Mouse (Mus musculus): Measurements from ENCODE around the gene Sumf1. TPM values are rescaled to one million over a fixed set of nuclear protein-coding genes. Genes with fewer than 3 reads are reported as not detected.
A peak's percentile ranks its signal among the peaks of the same experiment; 100 is the strongest.

The Sumf1 gene
- total RNA-seq, 4 experiments from 2014 or later: 11.5 to 13.4 (median 12.8) TPM

DNA sequence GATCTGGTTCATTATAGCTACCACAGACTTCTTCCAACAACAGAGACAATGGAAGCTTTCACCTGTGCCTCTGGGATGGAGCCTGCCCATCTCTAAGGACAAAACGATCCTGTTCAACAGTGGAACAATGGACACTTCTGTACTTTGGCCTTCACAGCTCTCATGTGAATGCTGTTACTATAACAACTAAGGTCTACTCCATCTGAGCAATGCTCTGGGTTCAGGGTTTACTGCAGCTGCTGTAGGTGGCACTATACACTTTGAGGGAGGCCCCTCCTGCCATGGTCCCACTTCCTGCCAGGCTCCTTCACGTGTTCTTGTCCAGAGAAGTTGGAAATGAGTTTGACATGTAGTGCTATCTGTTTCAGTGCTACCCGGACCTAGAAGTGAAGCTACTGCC is 36.9 kb downstream of the Sumf1 start:
- DNase-seq (ENCODE audit: low spot score): no peak

DNA sequence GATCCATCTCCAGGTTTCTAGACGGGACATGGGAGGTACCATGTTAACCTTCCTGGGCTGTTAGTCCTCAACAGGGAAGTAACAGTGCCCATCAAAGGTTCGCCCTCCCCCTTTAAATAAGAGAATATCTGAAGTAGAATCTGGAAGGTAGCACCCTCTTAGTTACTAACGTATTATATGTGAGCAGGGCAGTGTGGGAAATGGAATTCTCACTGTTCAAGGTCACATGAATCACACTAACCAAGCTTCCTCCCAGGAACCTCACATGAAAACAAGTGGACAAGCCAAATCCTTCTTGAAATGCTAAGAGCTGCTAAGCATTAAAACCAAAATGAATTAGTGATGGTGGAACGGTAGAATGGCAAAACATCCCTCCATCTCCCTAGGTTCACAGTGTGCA is 38.7 kb downstream of the Sumf1 start:
- no peak for DNase-seq (ENCODE audit: low spot score)

GRCm38 (mm10) chr6:108145941-108146588 is 39.3 kb downstream of the Sumf1 start:
- DNase-seq (ENCODE audit: low spot score): no peak

GRCm38 (mm10) chr6:108145241-108145640 is 40.1 kb downstream of the Sumf1 start:
- DNase-seq (ENCODE audit: low spot score): no peak

DNA sequence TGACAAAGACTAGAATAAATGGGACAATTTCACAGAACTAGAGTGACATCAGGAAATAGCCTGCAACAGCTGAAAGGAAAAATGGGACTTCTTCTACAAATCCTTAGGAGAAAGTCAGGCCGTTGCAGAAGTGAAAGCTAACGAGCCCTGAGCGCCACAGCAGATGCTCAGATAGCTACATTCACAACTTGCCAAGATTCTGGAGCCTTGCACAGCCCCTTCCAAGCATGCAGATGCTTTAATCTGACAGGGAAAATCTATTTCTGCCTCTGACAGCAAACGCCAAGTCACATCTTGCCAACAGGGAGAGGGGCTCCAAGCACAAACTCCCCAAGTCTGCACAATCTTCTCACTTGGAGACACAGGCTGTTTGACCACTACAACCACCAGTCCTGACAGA is 42.6 kb downstream of the Sumf1 start:
- DNase-seq (ENCODE audit: low spot score): no peak

- DNase-seq (ENCODE audit: low spot score): no peak
These were observed 44.5 kb downstream of the Sumf1 start for GRCm38 (mm10) chr6:108140722-108141490.

DNA sequence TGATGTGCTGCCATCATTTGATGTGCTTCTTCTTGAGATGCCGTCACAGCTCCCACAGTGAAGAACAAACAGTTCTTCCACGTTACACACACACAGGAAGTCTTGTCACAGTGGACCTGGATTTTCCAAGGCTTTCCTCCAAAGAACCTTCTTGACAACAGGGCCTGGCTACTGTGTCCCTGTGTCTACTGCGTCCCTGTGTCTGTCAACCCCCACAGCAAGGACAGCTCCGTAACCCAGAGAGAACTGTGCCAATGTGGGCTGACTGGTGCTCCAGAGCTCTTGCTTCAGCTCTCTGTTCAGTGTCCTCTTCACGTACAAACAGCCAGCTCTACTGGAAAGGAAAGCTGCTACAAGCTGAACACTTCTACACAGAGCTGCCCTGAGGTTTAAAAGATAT is 48.4 kb downstream of the Sumf1 start:
- no peak for DNase-seq (ENCODE audit: low spot score)

DNA sequence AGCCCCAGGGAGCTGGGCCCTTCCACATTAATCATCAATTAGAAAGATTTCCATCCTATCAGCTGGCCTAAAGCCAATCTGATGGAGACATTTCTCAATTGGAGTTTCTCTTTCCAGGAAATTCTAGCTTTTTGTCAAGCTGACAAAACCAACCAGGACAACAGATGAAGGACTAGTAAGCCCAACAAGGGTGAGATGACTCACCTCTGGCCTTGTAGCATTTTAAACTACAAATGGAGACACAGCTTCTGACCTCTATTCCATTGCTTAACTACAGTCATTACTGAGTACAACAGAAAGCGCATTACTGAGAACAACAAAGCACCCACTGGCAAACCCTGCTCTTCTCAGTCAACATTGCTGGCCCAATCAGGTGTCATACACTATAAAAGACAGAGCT is 49.1 kb downstream of the Sumf1 start:
- DNase-seq (ENCODE audit: low spot score): no peak

GRCm38 (mm10) chr6:108132268-108132935 is 53.0 kb downstream of the Sumf1 start:
- DNase-seq (ENCODE audit: low spot score): no peak

DNA sequence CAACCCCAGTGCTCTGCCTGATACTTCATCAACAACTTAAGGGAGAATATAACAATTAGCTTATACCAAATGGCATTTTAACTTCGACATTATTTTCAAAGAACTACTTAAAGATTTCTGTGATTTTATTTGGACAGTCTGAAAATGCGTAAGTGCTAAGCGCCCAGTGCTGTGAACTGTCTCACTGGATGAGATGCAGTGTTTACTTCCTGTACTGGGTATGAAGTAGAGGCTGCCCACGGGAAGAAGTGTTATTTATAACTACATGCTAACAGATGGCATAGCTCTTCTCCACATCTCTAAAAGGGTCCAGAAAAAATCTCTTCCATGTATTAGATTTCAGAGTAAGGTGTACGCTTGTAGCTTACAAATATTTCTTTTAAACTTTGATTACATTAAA is 54.7 kb downstream of the Sumf1 start:
- DNase-seq (ENCODE audit: low spot score): no peak

- DNase-seq (ENCODE audit: low spot score): peak; percentile 40
These were observed 58.8 kb downstream of the Sumf1 start for GRCm38 (mm10) chr6:108126631-108127030.

DNA sequence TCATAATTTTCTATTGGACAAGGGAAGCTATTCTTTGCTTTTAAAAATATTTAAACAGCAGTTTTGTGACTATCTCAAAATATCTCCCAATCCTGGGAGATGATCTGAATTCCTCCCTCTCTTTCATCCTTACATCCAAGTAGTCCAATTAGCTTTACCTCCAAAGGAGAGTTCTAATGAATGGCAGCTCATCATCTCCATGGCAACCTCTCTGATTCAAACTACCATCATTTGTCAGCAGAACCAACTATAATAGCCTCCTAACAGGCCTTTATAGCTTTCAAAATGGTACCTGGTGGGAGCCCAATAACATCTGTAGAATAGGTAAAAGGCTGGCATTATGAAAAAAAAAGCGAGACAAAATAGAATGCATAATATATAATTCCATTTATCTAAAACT is 59.9 kb downstream of the Sumf1 start:
- DNase-seq (ENCODE audit: low spot score): no peak

DNA sequence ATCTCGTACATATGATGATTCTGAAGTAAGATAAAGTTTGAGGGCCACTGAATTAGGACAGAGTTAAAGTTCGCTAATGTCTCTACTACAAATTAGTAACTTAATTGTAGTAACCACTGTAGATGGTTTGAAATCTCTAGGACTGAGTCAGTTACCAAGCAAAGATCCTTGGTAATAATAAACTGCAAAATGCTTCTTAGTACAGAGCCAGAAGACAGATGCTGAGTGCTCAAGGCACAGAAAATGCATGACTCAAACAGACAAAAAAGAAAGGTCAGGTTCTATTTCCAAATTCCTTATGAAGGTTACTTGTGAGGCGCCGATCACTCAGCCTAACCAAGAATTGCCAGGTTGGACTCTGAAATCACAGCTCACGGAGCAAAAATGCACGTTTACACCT is 67.5 kb downstream of the Sumf1 start:
- no peak for DNase-seq (ENCODE audit: low spot score)

- DNase-seq (ENCODE audit: low spot score): no peak
These were observed 70.4 kb downstream of the Sumf1 start for GRCm38 (mm10) chr6:108114971-108115370.

- DNase-seq (ENCODE audit: low spot score): no peak
These were observed 73.7 kb downstream of the Sumf1 start for GRCm38 (mm10) chr6:108111693-108112092.

GRCm38 (mm10) chr6:108110336-108110735 is 75.0 kb downstream of the Sumf1 start:
- no peak for DNase-seq (ENCODE audit: low spot score)

DNA sequence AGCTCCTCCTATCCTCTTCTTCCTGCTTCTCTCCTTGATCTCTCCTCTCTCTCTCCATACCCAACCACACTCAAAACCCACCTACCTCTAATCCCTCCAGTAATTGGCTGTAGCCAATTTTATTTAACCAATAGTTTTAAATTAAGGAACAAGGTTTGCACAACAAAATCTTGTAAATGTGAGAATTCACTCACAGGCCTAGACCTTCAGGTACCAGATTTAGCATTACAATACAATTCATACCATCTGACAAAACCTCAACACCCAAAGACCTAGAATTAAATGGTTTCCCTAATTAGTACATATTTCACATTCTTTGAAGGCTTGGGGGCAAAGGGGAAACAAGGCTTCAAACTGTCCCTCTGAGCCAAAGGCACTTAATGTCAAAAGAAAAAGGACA is 78.0 kb downstream of the Sumf1 start:
- DNase-seq (ENCODE audit: low spot score): no peak

- DNase-seq (ENCODE audit: low spot score): peak; percentile 43
These were observed 83.2 kb downstream of the Sumf1 start for GRCm38 (mm10) chr6:108101936-108102830.

DNA sequence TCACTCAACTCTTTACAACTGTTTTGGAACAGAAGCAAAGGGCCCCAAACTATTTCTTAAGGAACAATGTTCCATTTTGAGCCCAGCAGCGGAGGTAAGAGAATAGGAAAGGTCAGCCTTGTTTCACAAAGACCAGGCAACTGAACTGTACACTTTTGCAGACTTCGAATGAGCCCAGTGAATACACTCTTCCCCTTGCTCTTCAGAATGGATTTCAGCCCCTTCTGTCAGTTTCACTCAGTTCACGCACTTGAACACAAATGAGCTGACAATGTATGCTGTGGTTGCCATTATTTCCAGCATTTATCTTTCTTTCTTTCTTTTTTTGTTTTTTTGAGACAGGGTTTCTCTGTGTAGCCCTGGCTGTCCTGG is 86.5 kb downstream of the Sumf1 start:
- DNase-seq (ENCODE audit: low spot score): no peak

DNA sequence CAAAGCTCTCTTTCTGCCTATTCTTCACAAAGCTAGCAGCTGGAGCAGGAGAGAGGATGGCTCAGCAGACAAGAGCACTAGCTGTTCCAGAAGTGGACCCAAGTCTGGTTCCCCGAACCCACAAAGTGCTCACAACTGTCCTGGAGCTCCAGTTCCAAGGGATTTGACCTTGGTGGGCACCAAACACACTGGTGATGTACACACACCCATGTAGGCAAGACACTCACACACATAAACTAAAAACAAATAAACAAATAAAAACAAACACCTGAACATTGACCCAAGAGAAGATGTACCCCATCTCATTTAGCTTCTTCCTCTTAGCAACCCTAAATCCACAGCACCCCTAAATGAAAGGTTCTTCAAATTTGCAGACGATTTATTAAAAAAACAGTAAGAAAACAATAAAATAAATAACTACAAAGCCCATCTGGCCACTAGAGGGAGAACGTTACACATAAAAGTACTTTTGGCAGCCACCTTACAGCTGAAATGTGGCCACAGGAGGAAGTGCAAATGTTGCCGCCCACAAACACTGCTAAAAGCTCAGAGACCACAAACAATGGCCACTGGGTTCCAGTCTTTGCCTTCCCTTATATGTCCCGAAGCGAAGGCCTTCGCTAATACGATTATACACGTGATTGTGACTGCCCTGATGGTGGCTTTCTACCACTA is 87.1 kb downstream of the Sumf1 start:
- DNase-seq (ENCODE audit: low spot score): peak; percentile 83

DNA sequence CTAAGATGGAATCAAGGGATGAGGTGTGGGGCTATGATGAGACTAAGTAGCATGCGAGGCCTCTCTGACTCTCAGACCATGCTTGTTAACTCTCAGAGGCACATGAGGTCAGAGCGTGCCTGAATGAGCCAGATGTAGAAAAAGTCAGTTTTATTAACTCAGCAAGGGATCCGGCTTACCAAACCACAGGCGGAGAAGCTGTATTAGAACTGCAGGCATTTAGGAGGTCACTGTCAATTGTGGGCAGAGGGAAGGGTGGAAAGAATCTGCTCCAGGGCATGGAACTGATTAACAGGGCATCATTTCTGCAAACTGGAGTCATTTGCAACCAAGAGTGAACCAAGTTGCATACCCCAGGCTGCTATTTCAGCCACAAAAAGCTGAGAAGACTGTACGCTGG is 89.9 kb downstream of the Sumf1 start:
- no peak for DNase-seq (ENCODE audit: low spot score)
